Mouse (Mus musculus): ENCODE data around the gene Elmo3.

DNA sequence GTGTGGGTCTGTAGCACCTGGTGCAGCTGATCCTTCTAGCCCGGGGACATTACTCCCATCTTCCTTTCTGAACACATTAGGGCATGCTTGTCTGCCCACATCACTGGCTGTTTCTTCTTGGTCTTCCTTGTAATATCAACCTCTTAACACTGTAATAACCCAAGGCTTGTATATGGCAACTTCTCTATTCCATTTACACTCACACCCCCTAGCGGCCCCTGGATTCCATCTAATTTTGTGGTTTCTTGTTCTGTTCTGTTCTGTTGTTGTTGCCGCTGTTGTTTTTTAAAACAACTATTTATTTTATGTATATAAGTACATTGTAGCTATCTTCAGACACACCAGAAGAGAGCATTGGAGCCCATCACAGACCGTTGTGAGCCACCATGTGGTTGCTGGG lies 18.5 kb upstream of the Elmo3 start:
- TF ChIP-seq GATA1 (IDR thresholded peaks at IDR 0.05; ENCODE audit: borderline replicate concordance, low read length) (no peak), FLI1 (IDR thresholded peaks at IDR 0.05; ENCODE audit: low read length) (no peak)
